Mouse (Mus musculus) liver, embryonic 13.5 days (tissue): ENCODE results near the gene Hsd17b1. TPM values are rescaled to one million over a fixed set of nuclear protein-coding genes. Genes with fewer than 3 reads are reported as not detected.
A peak's percentile ranks its signal among the peaks of the same experiment; 100 is the strongest.

Experiments used
- ATAC-seq: fragments of 200-750 bp; cut with Nextera tagmentation; 2 replicates; pipeline ENCODE4 v1.8.0; 2017; ENCODE audit warnings: low read depth, mild to moderate bottlenecking, moderate number of reproducible peaks, moderate library complexity
- DNase-seq: peaks from one replicate; pipeline ENCODE4 v3.0.0; 2022
- H3K27ac ChIP-seq: fragments of 300-500 bp; sonication (generic); 2 replicates; pipeline ENCODE4 v1.5.1; 2015; ENCODE audit warnings: moderate library complexity, mild to moderate bottlenecking, inconsistent platforms
- H3K27me3 ChIP-seq: fragments of 300-500 bp; sonication (generic); 2 replicates; pipeline ENCODE4 v1.6.1; 2015; ENCODE audit warnings: mild to moderate bottlenecking, inconsistent platforms
- H3K36me3 ChIP-seq: fragments of 300-500 bp; sonication (generic); 2 replicates; pipeline ENCODE4 v1.6.1; 2015; ENCODE audit warnings: mild to moderate bottlenecking, inconsistent platforms
- H3K4me1 ChIP-seq: fragments of 300-500 bp; sonication (generic); replicated peaks from 2 replicates; pipeline ENCODE4 v1.6.1; 2015; ENCODE audit warnings: inconsistent platforms
- H3K4me2 ChIP-seq: fragments of 300-500 bp; sonication (generic); 2 replicates; pipeline ENCODE4 v1.6.1; 2015; ENCODE audit warnings: inconsistent platforms, mild to moderate bottlenecking, moderate library complexity
- H3K4me3 ChIP-seq: fragments of 300-500 bp; sonication (generic); replicated peaks from 2 replicates; pipeline ENCODE4 v1.5.1; 2015; ENCODE audit warnings: mild to moderate bottlenecking, inconsistent platforms
- H3K9ac ChIP-seq: fragments of 300-500 bp; sonication (generic); 2 replicates; pipeline ENCODE4 v1.6.1; 2015; ENCODE audit warnings: mild to moderate bottlenecking, inconsistent platforms
- H3K9me3 ChIP-seq: fragments of 300-500 bp; sonication (generic); replicated peaks from 2 replicates; pipeline ENCODE4 v1.6.1; 2016; ENCODE audit warnings: inconsistent platforms
- WGBS: fragments of 180-500 bp; shearing (Covaris S2); methylation state at CpG from one replicate; pipeline ENCODE4 v1.1.7; 2015; ENCODE audit not compliant: insufficient replicate concordance; 5-methylcytosine and 5-hydroxymethylcytosine counted together
- polyA plus RNA-seq: library from polyadenylated mRNA; unstranded; fragments of >200 nt; fragmentation: Nextera tagmentation; extraction: Ambion mirVana; gene quantifications from 2 replicates; pipeline ENCODE4 v1.2.1, GENCODE M21; 2015

The Hsd17b1 gene
- polyA plus RNA-seq, 1 experiment from 2014 or later = 0.14 TPM

- Histone ChIP-seq H3K4me2 (no peak overlapping the region), H3K27me3 (no peaks in the 10 kb centered on the region), H3K36me3 (peaks cover 83% of the 10 kb centered on the region), H3K4me1 (peaks cover 88% of the 10 kb centered on the region), H3K9me3 (no peaks in the 10 kb centered on the region), H3K9ac (no peak overlapping the region; the same call in 1 of the 2 replicates), H3K27ac (peak overlapping the region; percentile 69), H3K4me3 (no peak overlapping the region)
- 76% methylated on average over 8 of the region's 8 CpGs for WGBS
- no peak for DNase-seq
- no peak for ATAC-seq
Observed at GRCm38 (mm10) chr11:101060126-101060525, 18.1 kb upstream of the Hsd17b1 start.

- WGBS = 93% methylated on average over 5 of the region's 5 CpGs
- Histone ChIP-seq H3K27me3 (no peaks in the 10 kb centered on the region), H3K36me3 (peaks cover 76% of the 10 kb centered on the region), H3K4me3 (no peak overlapping the region), H3K9ac (0 out of 2 replicates have a peak overlapping the region, but pooled peaks have one; percentile 76), H3K9me3 (no peaks in the 10 kb centered on the region), H3K27ac (peak overlapping the region; percentile 100), H3K4me1 (peaks cover 91% of the 10 kb centered on the region), H3K4me2 (no peak overlapping the region)
- no peak for ATAC-seq
- no peak for DNase-seq
Observed at GRCm38 (mm10) chr11:101061049-101061448, 17.2 kb upstream of the Hsd17b1 start.

- Histone ChIP-seq H3K27me3 (no peaks in the 10 kb centered on the region), H3K27ac (peak overlapping the region; percentile 100), H3K4me1 (peaks cover 93% of the 10 kb centered on the region), H3K9ac (peak overlapping the region; percentile 76), H3K9me3 (no peaks in the 10 kb centered on the region), H3K4me2 (peak overlapping the region; percentile 73), H3K4me3 (no peak overlapping the region), H3K36me3 (peaks cover 63% of the 10 kb centered on the region)
- DNase-seq (no peak), ATAC-seq (no peak)
- WGBS = 71% methylated on average over 12 of the region's 12 CpGs
Observed at GRCm38 (mm10) chr11:101062165-101062884, 15.9 kb upstream of the Hsd17b1 start.

- Histone ChIP-seq H3K36me3 (peaks cover 55% of the 10 kb centered on the region), H3K4me3 (peak overlapping the region; percentile 44), H3K9me3 (no peaks in the 10 kb centered on the region), H3K27me3 (peaks cover 2% of the 10 kb centered on the region; the same call in 1 of the 2 replicates), H3K27ac (peak overlapping the region; percentile 100), H3K4me2 (peak overlapping the region; percentile 73), H3K4me1 (peaks cover 87% of the 10 kb centered on the region), H3K9ac (peak overlapping the region; percentile 76)
- WGBS = 56% methylated on average over 14 of the region's 14 CpGs
- no peak for DNase-seq
- ATAC-seq = no peak; the same call in 1 of the 2 replicates
Observed at GRCm38 (mm10) chr11:101062971-101063675, 15.1 kb upstream of the Hsd17b1 start.

GRCm38 (mm10) chr11:101063676-101064327 lies 14.4 kb upstream of the Hsd17b1 start:
- peaks cover 48% of the 10 kb centered on the region for H3K36me3 ChIP-seq
- H3K9me3 ChIP-seq = no peaks in the 10 kb centered on the region
- peak; percentile 98 for ATAC-seq
- under 1% methylated on average over 12 of the region's 12 CpGs for WGBS
- H3K4me3 ChIP-seq = peak overlapping the region; percentile 44
- H3K27ac ChIP-seq = peak overlapping the region; percentile 100
- peak overlapping the region; percentile 73 for H3K4me2 ChIP-seq
- H3K4me1 ChIP-seq = peaks cover 80% of the 10 kb centered on the region
- peak overlapping the region; percentile 76 for H3K9ac ChIP-seq
- DNase-seq = peak; percentile 90
- peaks cover 5% of the 10 kb centered on the region; the same call in 1 of the 2 replicates for H3K27me3 ChIP-seq

GRCm38 (mm10) chr11:101064462-101064861 lies 13.7 kb upstream of the Hsd17b1 start:
- H3K4me2 ChIP-seq = peak overlapping the region; percentile 73
- H3K9ac ChIP-seq = peak overlapping the region; percentile 76
- peaks cover 42% of the 10 kb centered on the region for H3K36me3 ChIP-seq
- H3K27ac ChIP-seq = peak overlapping the region; percentile 100
- WGBS = 70% methylated on average over 4 of the region's 4 CpGs
- peaks cover 78% of the 10 kb centered on the region for H3K4me1 ChIP-seq
- no peak for ATAC-seq
- no peaks in the 10 kb centered on the region for H3K9me3 ChIP-seq
- H3K4me3 ChIP-seq = peak overlapping the region; percentile 44; the same call in 1 of the 2 replicates
- H3K27me3 ChIP-seq = peaks cover 6% of the 10 kb centered on the region; the same call in 1 of the 2 replicates
- DNase-seq = no peak

GRCm38 (mm10) chr11:101065002-101065401 lies 13.2 kb upstream of the Hsd17b1 start:
- Histone ChIP-seq H3K4me1 (peaks cover 76% of the 10 kb centered on the region), H3K9me3 (no peaks in the 10 kb centered on the region), H3K27ac (peak overlapping the region; percentile 100), H3K9ac (peak overlapping the region; percentile 76; the same call in 1 of the 2 replicates), H3K4me3 (no peak overlapping the region), H3K36me3 (peaks cover 36% of the 10 kb centered on the region), H3K27me3 (peaks cover 6% of the 10 kb centered on the region; the same call in 1 of the 2 replicates), H3K4me2 (0 out of 2 replicates have a peak overlapping the region, but pooled peaks have one; percentile 5)
- DNase-seq (no peak), ATAC-seq (no peak)
- WGBS = 61% methylated on average over 9 of the region's 9 CpGs

- DNase-seq = peak; percentile 74
- Histone ChIP-seq H3K27ac (peak overlapping the region; percentile 100), H3K4me2 (peak overlapping the region; percentile 69), H3K9me3 (no peaks in the 10 kb centered on the region), H3K27me3 (peaks cover 22% of the 10 kb centered on the region), H3K4me3 (peak overlapping the region; percentile 45), H3K9ac (peak overlapping the region; percentile 61), H3K4me1 (peaks cover 72% of the 10 kb centered on the region), H3K36me3 (peaks cover 20% of the 10 kb centered on the region)
- no peak for ATAC-seq
- 19% methylated on average over 18 of the region's 18 CpGs for WGBS
Observed at GRCm38 (mm10) chr11:101066549-101067412, 11.4 kb upstream of the Hsd17b1 start.

GRCm38 (mm10) chr11:101069391-101070188 lies 8.6 kb upstream of the Hsd17b1 start, which contains the start of gene Naglu:
Naglu (plus strand) TSS chr11:101070012.
- 3% methylated on average over 35 of the region's 35 CpGs for whole genome bisulfite sequencing
- Histone ChIP-seq H3K27me3 (peaks cover 35% of the 10 kb centered on the region), H3K36me3 (0 out of 2 replicates have a peak, but pooled peaks cover 4% of the 10 kb centered on the region), H3K4me2 (peak within 1 kb of the TSS; percentile 97), H3K27ac (no peak within 1 kb of the TSS; the same call in 1 of the 2 replicates), H3K4me3 (peak within 1 kb of the TSS; percentile 78), H3K9me3 (no peaks in the 10 kb centered on the region), H3K4me1 (peaks cover 44% of the 10 kb centered on the region), H3K9ac (peak within 1 kb of the TSS; percentile 79)
- DNase-seq (peak; percentile 89), ATAC-seq (peak; percentile 84)

GRCm38 (mm10) chr11:101070189-101070527 lies 8.1 kb upstream of the Hsd17b1 start:
- Histone ChIP-seq H3K4me1 (peaks cover 38% of the 10 kb centered on the region), H3K9ac (peak overlapping the region; percentile 79), H3K27ac (no peak overlapping the region), H3K36me3 (0 out of 2 replicates have a peak, but pooled peaks cover 2% of the 10 kb centered on the region), H3K27me3 (peaks cover 35% of the 10 kb centered on the region), H3K9me3 (no peaks in the 10 kb centered on the region), H3K4me3 (peak overlapping the region; percentile 78), H3K4me2 (peak overlapping the region; percentile 97)
- DNase-seq = no peak
- ATAC-seq = peak; percentile 69
- WGBS = under 1% methylated on average over 36 of the region's 36 CpGs
